Mouse (Mus musculus) embryonic stem cell, embryonic (primary cell): Measurements from ENCODE around the gene Mogat2.

Experiments
- CTCF ChIA-PET, 4 experiments: fragments of 300-600 bp in 2 of 4; fragments of 350-600 bp in 2 of 4; sonication (Branson Sonifier 250); formaldehyde crosslinking; loops; one replicate each; lab custom pipeline; 2022; ENCODE audit warnings: inconsistent platforms in 2 of 4; lab: Charles Lee
- POLR2A ChIA-PET, 4 experiments: fragments of 300-600 bp in 2 of 4; fragments of 350-600 bp in 2 of 4; sonication (Branson Sonifier 250); formaldehyde crosslinking; loops; one replicate each; lab custom pipeline; 2022; ENCODE audit warnings: antibody characterized with exemption in 4 of 4, inconsistent platforms in 1 of 4; lab: Charles Lee

The Mogat2 gene

GRCm38 (mm10) chr7:99224225-99224624 lies 14.2 kb downstream of the Mogat2 start:
- ChIA-PET POLR2A (interaction anchor here in 1 of 4 experiments (1.1 to 1.2 kb wide), 2 partner anchors 10 to 25 kb away, joined by 3 read pairs; no protein-coding TSS in a partner anchor), CTCF (interaction anchor here (0.5 to 2.4 kb wide), 17 partner anchors 8 to 479 kb away, joined by 3 to 10 read pairs (median 4); partner anchors contain the start of gene Mogat2 (in 1 of the 4))

DNA sequence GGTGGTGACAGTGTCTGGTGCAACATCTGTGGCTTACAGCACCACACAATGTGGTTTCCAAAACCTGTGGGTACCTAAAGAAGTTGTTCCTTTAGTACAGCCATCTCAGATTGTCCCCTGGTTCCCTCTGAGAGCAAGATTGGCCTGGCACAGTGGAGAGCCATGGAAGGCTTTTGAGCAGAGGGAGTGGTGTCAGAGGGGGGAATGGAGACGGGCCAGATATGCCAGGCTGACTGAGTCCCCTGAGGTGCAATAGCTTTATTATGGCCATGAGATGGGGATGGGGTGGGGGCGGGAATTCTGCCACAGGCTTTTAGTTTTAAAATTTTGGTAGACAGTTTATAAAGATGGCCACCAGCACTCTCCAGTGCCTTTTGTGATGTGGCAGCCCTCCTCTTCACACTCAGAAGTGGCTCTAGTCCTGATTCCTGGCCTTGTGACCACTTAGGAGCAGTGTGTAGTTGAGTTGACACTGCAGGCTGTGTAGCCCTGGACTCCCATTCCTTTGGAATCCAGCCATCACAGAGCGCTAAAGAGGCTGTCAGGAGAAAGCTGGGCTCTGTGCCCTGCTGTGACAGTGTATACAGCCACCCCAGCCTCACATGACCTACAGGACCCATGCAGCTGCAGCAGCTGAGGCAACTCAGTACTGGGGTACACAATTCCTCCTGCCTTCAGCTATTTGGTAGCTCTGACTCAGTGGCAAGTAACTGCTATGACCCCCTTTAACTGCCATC lies 20.9 kb downstream of the Mogat2 start:
- CTCF ChIA-PET = interaction anchor here in 3 of 4 experiments (0.6 to 1.4 kb wide), 5 partner anchors 11 to 734 kb away, joined by 3 read pairs; no protein-coding TSS in a partner anchor
- POLR2A ChIA-PET = interaction anchor here in 3 of 4 experiments (0.6 to 1.3 kb wide), 7 partner anchors 10 to 465 kb away, joined by 3 to 5 read pairs (median 4); no protein-coding TSS in a partner anchor

DNA sequence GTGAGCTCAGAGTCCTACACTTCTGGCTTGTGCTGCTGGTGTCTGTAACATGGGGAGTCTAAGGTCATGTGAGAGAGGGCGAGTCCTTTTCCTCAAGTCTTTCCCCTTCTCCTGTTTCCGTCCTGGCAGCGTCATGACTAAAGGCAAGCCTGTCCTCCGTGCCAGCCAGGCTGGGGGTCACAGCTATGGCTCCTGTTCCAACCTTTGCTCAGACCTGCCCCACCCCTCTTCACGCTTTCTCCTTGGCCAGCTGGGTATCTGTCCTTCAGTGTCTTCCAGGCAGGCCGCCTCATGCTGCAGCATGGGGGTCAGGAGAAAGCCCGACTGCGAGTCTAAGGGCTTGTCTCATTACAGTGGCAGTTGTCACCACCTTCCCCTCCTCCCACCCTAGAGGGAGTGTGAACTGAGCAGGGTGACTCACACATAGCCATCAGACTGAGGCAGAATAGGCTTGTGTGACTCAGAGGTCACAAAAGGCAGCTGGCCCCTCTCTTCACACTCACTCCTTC lies 23.0 kb downstream of the Mogat2 start:
- ChIA-PET CTCF (interaction anchor here in 2 of 4 experiments (0.6 to 1.5 kb wide), 5 partner anchors 9 to 46 kb away, joined by 3 to 7 read pairs (median 5); no protein-coding TSS in a partner anchor), POLR2A (interaction anchor here in 2 of 4 experiments (1.0 to 1.4 kb wide), 2 partner anchors 14 to 34 kb away, joined by 3 to 6 read pairs; no protein-coding TSS in a partner anchor)

DNA sequence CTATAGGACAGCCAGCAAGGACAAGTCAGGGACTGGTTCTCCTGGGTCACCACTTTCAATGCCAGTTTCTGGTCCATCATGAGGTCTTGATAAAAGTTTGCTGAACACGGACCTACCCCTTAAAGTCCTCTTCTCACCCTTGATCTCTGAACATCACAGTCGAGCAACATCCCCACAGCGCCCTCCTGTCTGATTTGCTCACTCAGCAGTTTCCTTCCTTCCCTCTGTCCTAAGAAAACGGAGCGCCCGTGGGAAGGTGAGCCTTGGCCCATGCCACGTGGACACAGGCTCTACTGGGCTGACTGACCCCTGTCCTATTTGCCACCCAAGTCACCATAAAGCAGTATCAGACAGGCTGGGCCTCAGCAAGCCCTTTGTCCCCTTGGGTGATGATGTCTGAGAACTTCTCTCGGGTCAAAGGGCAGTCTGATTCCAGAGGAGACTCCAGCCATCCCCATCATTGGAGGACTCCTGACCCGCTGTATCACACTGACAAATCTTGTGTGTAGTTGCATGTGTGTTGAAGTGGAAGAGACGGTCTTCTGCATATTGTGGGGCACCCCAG lies 23.7 kb downstream of the Mogat2 start:
- POLR2A ChIA-PET = interaction anchor here in 2 of 4 experiments (1.0 to 1.4 kb wide), 2 partner anchors 15 to 35 kb away, joined by 3 to 6 read pairs; no protein-coding TSS in a partner anchor

GRCm38 (mm10) chr7:99213686-99214085 lies 24.7 kb downstream of the Mogat2 start:
- CTCF ChIA-PET = interaction anchor here in 2 of 4 experiments (0.7 to 1.0 kb wide), 2 partner anchors 16 to 753 kb away, joined by 3 read pairs; no protein-coding TSS in a partner anchor
- POLR2A ChIA-PET = no interaction called here

More for the DNA sequence above, 23.7 kb downstream of the Mogat2 start:
- CTCF ChIA-PET = interaction anchor here in 1 of 4 experiments (1.0 to 1.5 kb wide), 4 partner anchors 10 to 47 kb away, joined by 3 to 6 read pairs (median 4); no protein-coding TSS in a partner anchor

DNA sequence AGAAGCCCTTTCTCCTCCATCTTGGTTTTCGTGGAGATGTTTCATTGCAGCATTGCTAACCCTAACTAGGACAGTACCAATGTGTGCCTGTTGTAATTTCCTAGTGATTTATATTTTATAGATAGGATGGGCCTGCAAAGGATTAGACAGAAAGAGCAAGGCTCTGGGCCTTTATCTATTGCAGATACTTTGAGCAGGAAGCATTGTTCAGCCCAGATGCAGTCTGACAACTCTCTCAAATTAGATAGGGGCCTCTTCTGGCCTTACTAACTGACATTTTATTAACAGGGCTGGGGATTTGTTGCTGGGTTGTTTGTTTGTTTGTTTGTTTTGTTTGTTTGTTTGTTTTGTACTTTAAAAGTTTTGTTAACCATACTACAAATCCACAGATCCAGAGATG lies 25.4 kb downstream of the Mogat2 start:
- ChIA-PET CTCF (no interaction called here), POLR2A (no interaction called here)

GRCm38 (mm10) chr7:99208704-99209103 lies 29.7 kb downstream of the Mogat2 start:
- CTCF ChIA-PET = no interaction called here

GRCm38 (mm10) chr7:99206364-99206763 lies 32.1 kb downstream of the Mogat2 start:
- ChIA-PET POLR2A (interaction anchor here in 1 of 4 experiments (0.9 kb wide), 1 partner anchor 29 kb away, joined by 3 read pairs; no protein-coding TSS in a partner anchor), CTCF (interaction anchor here in 1 of 4 experiments (0.6 kb wide), 2 partner anchors 23 to 607 kb away, joined by 3 to 7 read pairs; no protein-coding TSS in a partner anchor)

More at GRCm38 (mm10) chr7:99208704-99209103, 29.7 kb downstream of the Mogat2 start:
- POLR2A ChIA-PET = interaction anchor here in 1 of 4 experiments (0.7 kb wide), 1 partner anchor 61 kb away, joined by 3 read pairs; no protein-coding TSS in a partner anchor

GRCm38 (mm10) chr7:99202163-99202562 lies 36.3 kb downstream of the Mogat2 start:
- POLR2A ChIA-PET = interaction anchor here in 3 of 4 experiments (0.6 to 1.1 kb wide), 3 partner anchors 20 to 34 kb away, joined by 3 to 5 read pairs (median 3); partner anchors contain the start of gene Dgat2 (in 1 of the 3)
- CTCF ChIA-PET = interaction anchor here in 1 of 4 experiments (1.1 kb wide), 1 partner anchor 51 kb away, joined by 3 read pairs; no protein-coding TSS in a partner anchor

- POLR2A ChIA-PET = interaction anchor here in 2 of 4 experiments (0.6 to 1.8 kb wide), 4 partner anchors 12 to 858 kb away, joined by 3 to 5 read pairs (median 4); partner anchors contain the start of gene Dgat2 (in 1 of the 2)
- CTCF ChIA-PET = interaction anchor here in 1 of 4 experiments (0.6 kb wide), 1 partner anchor 29 kb away, joined by 4 read pairs; no protein-coding TSS in a partner anchor
Measured at GRCm38 (mm10) chr7:99200290-99200689, 38.1 kb downstream of the Mogat2 start.

DNA sequence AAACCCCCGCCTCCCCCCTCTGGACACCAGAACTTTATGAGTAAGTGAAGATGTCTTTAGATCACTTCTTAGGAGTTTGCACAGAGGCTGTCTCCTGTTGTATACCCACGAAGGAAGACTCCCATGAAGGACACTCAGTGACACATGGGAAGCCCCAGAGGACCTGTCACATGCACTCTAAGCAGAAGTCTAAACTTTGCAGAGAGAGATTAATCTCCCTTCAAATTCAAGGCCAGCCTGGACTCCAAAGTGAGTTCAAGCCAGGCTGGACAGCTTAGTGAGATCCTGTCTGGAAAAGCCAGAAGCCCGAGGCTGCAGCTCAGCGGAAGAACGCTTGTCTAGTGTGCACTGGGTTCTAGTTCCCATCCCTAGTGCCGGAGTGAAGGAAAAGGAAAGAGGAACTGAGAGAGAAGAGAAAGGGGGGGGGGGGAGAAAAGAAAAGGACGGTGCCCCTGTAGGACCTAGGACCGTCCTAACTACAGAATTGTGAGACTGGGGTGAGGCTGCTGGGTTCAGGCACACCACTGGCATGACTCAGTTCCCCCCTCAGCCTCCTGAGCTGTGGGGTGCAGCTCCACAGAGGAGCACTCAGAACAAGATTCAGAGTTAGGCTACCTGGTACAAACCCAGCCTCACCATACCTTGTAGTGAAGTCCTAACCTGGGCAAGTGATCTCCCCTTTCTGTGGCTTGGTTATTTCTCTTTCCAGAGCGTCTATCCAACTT lies 38.8 kb downstream of the Mogat2 start:
- ChIA-PET CTCF (interaction anchor here in 2 of 4 experiments (0.6 to 0.7 kb wide), 3 partner anchors 19 to 52 kb away, joined by 4 to 7 read pairs (median 5); no protein-coding TSS in a partner anchor), POLR2A (interaction anchor here in 1 of 4 experiments (0.6 to 1.8 kb wide), 4 partner anchors 13 to 374 kb away, joined by 3 to 5 read pairs (median 3); no protein-coding TSS in a partner anchor)

GRCm38 (mm10) chr7:99198811-99199210 lies 39.6 kb downstream of the Mogat2 start:
- ChIA-PET CTCF (interaction anchor here in 1 of 4 experiments (1.2 kb wide), 1 partner anchor 63 kb away, joined by 3 read pairs; no protein-coding TSS in a partner anchor), POLR2A (interaction anchor here in 1 of 4 experiments (1.2 kb wide), 1 partner anchor 26 kb away, joined by 3 read pairs; no protein-coding TSS in a partner anchor)

GRCm38 (mm10) chr7:99194511-99194910 lies 43.9 kb downstream of the Mogat2 start:
- CTCF ChIA-PET = no interaction called here
- POLR2A ChIA-PET = interaction anchor here in 1 of 4 experiments (1.4 kb wide), 1 partner anchor 113 kb away, joined by 3 read pairs; no protein-coding TSS in a partner anchor

- CTCF ChIA-PET = interaction anchor here in 1 of 4 experiments (0.6 kb wide), 1 partner anchor 130 kb away, joined by 5 read pairs; no protein-coding TSS in a partner anchor
Measured at GRCm38 (mm10) chr7:99193926-99194325, 44.5 kb downstream of the Mogat2 start.

GRCm38 (mm10) chr7:99191411-99191810 lies 47.0 kb downstream of the Mogat2 start:
- CTCF ChIA-PET = interaction anchor here in 1 of 4 experiments (0.7 kb wide), 1 partner anchor 164 kb away, joined by 3 read pairs; no protein-coding TSS in a partner anchor
- POLR2A ChIA-PET = interaction anchor here in 3 of 4 experiments (0.7 to 1.9 kb wide), 3 partner anchors 9 to 661 kb away, joined by 4 to 11 read pairs (median 6); partner anchors contain the start of gene Dgat2 (in 1 of the 3)

More at GRCm38 (mm10) chr7:99193926-99194325, 44.5 kb downstream of the Mogat2 start:
- POLR2A ChIA-PET = no interaction called here

DNA sequence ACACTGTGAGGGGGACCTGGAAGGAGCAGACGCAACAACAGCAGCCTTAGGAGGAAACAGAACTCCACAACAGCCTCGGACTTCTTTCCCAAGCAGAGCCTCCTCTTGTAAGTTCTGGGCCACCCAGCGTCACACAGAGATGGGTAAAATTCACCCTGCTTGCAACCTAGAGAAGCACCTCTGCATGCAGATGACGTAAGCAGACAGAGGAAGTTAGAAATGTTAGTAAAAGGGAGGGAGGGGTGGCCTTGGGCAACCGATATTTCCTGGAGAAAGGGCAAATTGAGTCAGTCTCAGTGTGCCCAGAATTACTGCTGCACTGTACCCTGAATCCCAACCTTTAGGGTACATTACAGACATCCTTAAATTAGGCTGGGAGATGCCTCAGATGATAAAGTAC lies 48.5 kb downstream of the Mogat2 start:
- CTCF ChIA-PET = interaction anchor here in 1 of 4 experiments (2.6 kb wide), 1 partner anchor 39 kb away, joined by 7 read pairs; no protein-coding TSS in a partner anchor
- POLR2A ChIA-PET = no interaction called here

GRCm38 (mm10) chr7:99188630-99189029 lies 49.8 kb downstream of the Mogat2 start:
- CTCF ChIA-PET = interaction anchor here in 1 of 4 experiments (0.5 to 2.6 kb wide), 2 partner anchors 10 to 38 kb away, joined by 4 to 7 read pairs; no protein-coding TSS in a partner anchor
- POLR2A ChIA-PET = no interaction called here
